Mouse (Mus musculus) intestine, embryonic 15.5 days (tissue): ENCODE data around the gene Rrp7a. TPM values are rescaled to one million over a fixed set of nuclear protein-coding genes. Genes with fewer than 3 reads are reported as not detected.
A peak's percentile ranks its signal among the peaks of the same experiment; 100 is the strongest.

Source experiments
- ATAC-seq: fragments of 200-750 bp; cut with Nextera tagmentation; 2 replicates; pipeline ENCODE4 v1.8.0; 2017; ENCODE audit warnings: moderate TSS enrichment, moderate library complexity
- H3K27ac ChIP-seq: fragments of 300-500 bp; sonication (generic); 2 replicates; pipeline ENCODE4 v1.5.1; 2015; ENCODE audit warnings: mild to moderate bottlenecking, inconsistent platforms
- H3K27me3 ChIP-seq: fragments of 300-500 bp; sonication (generic); replicated peaks from 2 replicates; pipeline ENCODE4 v1.6.1; 2015; ENCODE audit warnings: inconsistent platforms
- H3K36me3 ChIP-seq: fragments of 300-500 bp; sonication (generic); 2 replicates; pipeline ENCODE4 v1.6.1; 2015; ENCODE audit warnings: inconsistent platforms
- H3K4me1 ChIP-seq: fragments of 300-500 bp; sonication (generic); replicated peaks from 2 replicates; pipeline ENCODE4 v1.6.1; 2015; ENCODE audit warnings: inconsistent platforms
- H3K4me2 ChIP-seq: fragments of 300-500 bp; sonication (generic); replicated peaks from 2 replicates; pipeline ENCODE4 v1.6.1; 2015; ENCODE audit warnings: mild to moderate bottlenecking, inconsistent platforms
- H3K4me3 ChIP-seq: fragments of 300-500 bp; sonication (generic); replicated peaks from 2 replicates; pipeline ENCODE4 v1.5.1; 2015; ENCODE audit warnings: inconsistent platforms
- H3K9ac ChIP-seq: fragments of 300-500 bp; sonication (generic); 2 replicates; pipeline ENCODE4 v1.6.1; 2015; ENCODE audit warnings: inconsistent platforms
- H3K9me3 ChIP-seq: fragments of 300-500 bp; sonication (generic); 2 replicates; pipeline ENCODE4 v1.6.1; 2016; ENCODE audit warnings: inconsistent platforms
- WGBS: fragments of 180-500 bp; shearing (Covaris S2); methylation state at CpG from one replicate; pipeline ENCODE4 v1.1.7; 2015; 5-methylcytosine and 5-hydroxymethylcytosine counted together
- polyA plus RNA-seq: library from polyadenylated mRNA; unstranded; fragments of >200 nt; fragmentation: Nextera tagmentation; extraction: Ambion mirVana; gene quantifications from 2 replicates; pipeline ENCODE4 v1.2.1, GENCODE M21; 2015

Rrp7a gene
- polyA plus RNA-seq, 1 experiment from 2014 or later, result 66.7 TPM

- no peaks in the 10 kb centered on the region for H3K36me3 ChIP-seq
- H3K9ac ChIP-seq, result no peak overlapping the region
- no peak overlapping the region for H3K27ac ChIP-seq
- H3K4me2 ChIP-seq, result no peak overlapping the region
- ATAC-seq, result no peak
- H3K4me1 ChIP-seq, result peaks cover 2% of the 10 kb centered on the region; the same call in 1 of the 2 replicates
- no peaks in the 10 kb centered on the region for H3K9me3 ChIP-seq
- WGBS, result 88% methylated on average over 4 of the region's 4 CpGs
- H3K27me3 ChIP-seq, result 0 out of 2 replicates have a peak, but pooled peaks cover 6% of the 10 kb centered on the region
- H3K4me3 ChIP-seq, result no peak overlapping the region
These were observed 48.4 kb downstream of the Rrp7a start for GRCm38 (mm10) chr15:83074179-83074578.

GRCm38 (mm10) chr15:83071752-83072151, 50.8 kb downstream of the Rrp7a start:
- 85% methylated on average over 5 of the region's 5 CpGs for WGBS
- H3K4me2 ChIP-seq, result no peak overlapping the region

GRCm38 (mm10) chr15:83070942-83071341, 51.7 kb downstream of the Rrp7a start:
- no peak overlapping the region for H3K4me2 ChIP-seq
- no peaks in the 10 kb centered on the region for H3K36me3 ChIP-seq
- H3K4me3 ChIP-seq, result no peak overlapping the region
- no peaks in the 10 kb centered on the region for H3K27me3 ChIP-seq
- H3K4me1 ChIP-seq, result peaks cover 2% of the 10 kb centered on the region; the same call in 1 of the 2 replicates
- H3K9me3 ChIP-seq, result no peaks in the 10 kb centered on the region
- 32% methylated on average over 3 of the region's 3 CpGs for WGBS
- H3K27ac ChIP-seq, result 0 out of 2 replicates have a peak overlapping the region, but pooled peaks have one; percentile 17
- H3K9ac ChIP-seq, result no peak overlapping the region
- ATAC-seq, result 0 out of 2 replicates have a peak, but pooled peaks have one; percentile 39

More at GRCm38 (mm10) chr15:83071752-83072151, 50.8 kb downstream of the Rrp7a start:
- peaks cover 2% of the 10 kb centered on the region; the same call in 1 of the 2 replicates for H3K4me1 ChIP-seq
- 0 out of 2 replicates have a peak, but pooled peaks cover 6% of the 10 kb centered on the region for H3K27me3 ChIP-seq
- ATAC-seq, result no peak
- H3K36me3 ChIP-seq, result no peaks in the 10 kb centered on the region
- H3K9me3 ChIP-seq, result no peaks in the 10 kb centered on the region
- H3K9ac ChIP-seq, result no peak overlapping the region
- H3K27ac ChIP-seq, result no peak overlapping the region
- H3K4me3 ChIP-seq, result no peak overlapping the region

- H3K36me3 ChIP-seq, result no peaks in the 10 kb centered on the region
- no peak overlapping the region for H3K4me3 ChIP-seq
- ATAC-seq, result no peak
- H3K9ac ChIP-seq, result no peak overlapping the region
- no peak overlapping the region for H3K27ac ChIP-seq
- 93% methylated on average over 5 of the region's 5 CpGs for WGBS
- no peaks in the 10 kb centered on the region for H3K27me3 ChIP-seq
- 0 out of 2 replicates have a peak, but pooled peaks cover 2% of the 10 kb centered on the region for H3K4me1 ChIP-seq
- no peak overlapping the region for H3K4me2 ChIP-seq
- H3K9me3 ChIP-seq, result no peaks in the 10 kb centered on the region
These were observed 54.3 kb downstream of the Rrp7a start for GRCm38 (mm10) chr15:83068270-83068669.

GRCm38 (mm10) chr15:83065543-83065942, 57.1 kb downstream of the Rrp7a start:
- WGBS, result 63% methylated on average over 4 of the region's 4 CpGs
- Histone ChIP-seq H3K4me2 (no peak overlapping the region), H3K9me3 (no peaks in the 10 kb centered on the region), H3K4me3 (no peak overlapping the region), H3K27me3 (no peaks in the 10 kb centered on the region), H3K27ac (no peak overlapping the region), H3K9ac (no peak overlapping the region), H3K36me3 (no peaks in the 10 kb centered on the region), H3K4me1 (no peaks in the 10 kb centered on the region)
- ATAC-seq, result no peak

Other genes starting within 250 kb of the Rrp7a start
- 7.0 and 7.7 TPM in 2 replicates for gene Tcf20, start 134.9 kb downstream of the Rrp7a start, polyA plus RNA-seq
- gene Nfam1, start 89.5 kb downstream of the Rrp7a start, polyA plus RNA-seq, result 3.7 and 3.8 TPM in 2 replicates
- gene Serhl, start 33.3 kb downstream of the Rrp7a start, polyA plus RNA-seq, result 56.3 and 61.7 TPM in 2 replicates
- gene Poldip3, start 26.6 kb upstream of the Rrp7a start, polyA plus RNA-seq, result 108 and 109 TPM in 2 replicates
- gene Cyb5r3, start 49.8 kb upstream of the Rrp7a start, polyA plus RNA-seq, result 176 and 218 TPM in 2 replicates
- gene A4galt, start 129.0 kb upstream of the Rrp7a start, polyA plus RNA-seq, result 3.3 and 4.2 TPM in 2 replicates
- 60.5 and 62.9 TPM in 2 replicates for gene Arfgap3, start 227.4 kb upstream of the Rrp7a start, polyA plus RNA-seq